Mouse (Mus musculus): ENCODE measurements around the gene Htr5b. TPM values are rescaled to one million over a fixed set of nuclear protein-coding genes. Genes with fewer than 3 reads are reported as not detected.

Htr5b gene
- polyA plus RNA-seq, 1 experiment from 2014 or later = not detected

GRCm38 (mm10) chr1:121477716-121478115 lies 50.5 kb downstream of the Htr5b start:
- no peak for DNase-seq (ENCODE audit: low spot score)
- Histone ChIP-seq H3K4me1 (replicated peaks; ENCODE audit: control insufficient read depth, insufficient read depth, low read length) (no peaks in the 10 kb centered on the region), H3K9me3 (ENCODE audit: control insufficient read depth, low read length) (no peaks in the 10 kb centered on the region), H3K4me3 (ENCODE audit: low read depth, low read length) (no peak overlapping the region), H3K27ac (ENCODE audit: low read depth) (no peak overlapping the region), H3K27me3 (replicated peaks; ENCODE audit: control insufficient read depth, insufficient read depth, low read length) (no peaks in the 10 kb centered on the region), H3K9ac (ENCODE audit: low read length) (no peak overlapping the region), H3K36me3 (ENCODE audit: control insufficient read depth, insufficient read depth, low read length) (peaks cover 42% of the 10 kb centered on the region), H3K4me2 (ENCODE audit: low read length) (no peak overlapping the region)
- no peak for ATAC-seq (replicated peaks; ENCODE audit: low FRiP score, low TSS enrichment, low read depth)
- 94% methylated on average over 5 of the region's 5 CpGs for WGBS

GRCm38 (mm10) chr1:121471503-121471902 lies 56.8 kb downstream of the Htr5b start:
- Histone ChIP-seq H3K4me2 (ENCODE audit: low read length) (no peak overlapping the region), H3K9ac (ENCODE audit: low read length) (no peak overlapping the region), H3K4me3 (ENCODE audit: low read depth, low read length) (no peak overlapping the region), H3K27me3 (replicated peaks; ENCODE audit: control insufficient read depth, insufficient read depth, low read length) (no peaks in the 10 kb centered on the region), H3K4me1 (replicated peaks; ENCODE audit: control insufficient read depth, insufficient read depth, low read length) (no peaks in the 10 kb centered on the region), H3K36me3 (ENCODE audit: control insufficient read depth, insufficient read depth, low read length) (peaks cover 19% of the 10 kb centered on the region; the same call in 1 of the 2 replicates), H3K27ac (ENCODE audit: low read depth) (no peak overlapping the region), H3K9me3 (ENCODE audit: control insufficient read depth, low read length) (no peaks in the 10 kb centered on the region)
- no peak for DNase-seq (ENCODE audit: low spot score)
- WGBS = 73% methylated on average over 5 of the region's 5 CpGs
- no peak for ATAC-seq (replicated peaks; ENCODE audit: low FRiP score, low TSS enrichment, low read depth)

DNA sequence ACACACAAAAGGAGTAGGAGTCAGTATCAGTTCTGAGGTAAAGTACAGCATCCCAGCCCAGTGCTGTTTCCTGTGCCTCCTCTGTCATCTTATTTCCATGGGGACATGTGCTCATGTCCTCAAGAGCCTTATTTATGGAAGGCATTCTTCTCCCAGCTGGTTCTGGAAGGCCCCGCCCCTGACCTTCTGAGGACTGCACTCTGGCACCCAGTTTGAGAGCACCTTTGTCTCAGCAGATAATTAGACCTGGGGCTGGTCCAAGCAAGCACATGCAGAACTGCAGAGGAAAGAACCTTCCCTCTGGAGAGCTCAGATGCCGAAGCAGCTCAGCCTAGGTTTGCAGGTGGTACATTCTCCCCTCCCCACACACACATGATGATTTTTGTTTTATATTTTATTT lies 60.0 kb downstream of the Htr5b start:
- ATAC-seq (replicated peaks; ENCODE audit: low FRiP score, low TSS enrichment, low read depth) (no peak), DNase-seq (ENCODE audit: low spot score) (no peak)
- Histone ChIP-seq H3K9ac (ENCODE audit: low read length) (no peak overlapping the region), H3K4me3 (ENCODE audit: low read depth, low read length) (no peak overlapping the region), H3K27me3 (replicated peaks; ENCODE audit: control insufficient read depth, insufficient read depth, low read length) (no peaks in the 10 kb centered on the region), H3K9me3 (ENCODE audit: control insufficient read depth, low read length) (no peaks in the 10 kb centered on the region), H3K4me2 (ENCODE audit: low read length) (no peak overlapping the region), H3K27ac (ENCODE audit: low read depth) (no peak overlapping the region), H3K36me3 (ENCODE audit: control insufficient read depth, insufficient read depth, low read length) (peaks cover 27% of the 10 kb centered on the region; the same call in 1 of the 2 replicates), H3K4me1 (replicated peaks; ENCODE audit: control insufficient read depth, insufficient read depth, low read length) (no peaks in the 10 kb centered on the region)
- WGBS = 91% methylated on average over 2 of the region's 2 CpGs

GRCm38 (mm10) chr1:121466276-121466675 lies 62.0 kb downstream of the Htr5b start:
- DNase-seq (ENCODE audit: low spot score) = no peak
- no peak overlapping the region for H3K4me2 ChIP-seq (ENCODE audit: low read length)
- H3K4me3 ChIP-seq (ENCODE audit: low read depth, low read length) = no peak overlapping the region
- H3K36me3 ChIP-seq (ENCODE audit: control insufficient read depth, insufficient read depth, low read length) = peaks cover 44% of the 10 kb centered on the region; the same call in 1 of the 2 replicates
- no peaks in the 10 kb centered on the region for H3K4me1 ChIP-seq (replicated peaks; ENCODE audit: control insufficient read depth, insufficient read depth, low read length)
- 85% methylated on average over 3 of the region's 3 CpGs for WGBS
- H3K27me3 ChIP-seq (replicated peaks; ENCODE audit: control insufficient read depth, insufficient read depth, low read length) = no peaks in the 10 kb centered on the region
- no peak overlapping the region for H3K9ac ChIP-seq (ENCODE audit: low read length)
- no peaks in the 10 kb centered on the region for H3K9me3 ChIP-seq (ENCODE audit: control insufficient read depth, low read length)
- ATAC-seq (replicated peaks; ENCODE audit: low FRiP score, low TSS enrichment, low read depth) = no peak
- no peak overlapping the region for H3K27ac ChIP-seq (ENCODE audit: low read depth)

DNA sequence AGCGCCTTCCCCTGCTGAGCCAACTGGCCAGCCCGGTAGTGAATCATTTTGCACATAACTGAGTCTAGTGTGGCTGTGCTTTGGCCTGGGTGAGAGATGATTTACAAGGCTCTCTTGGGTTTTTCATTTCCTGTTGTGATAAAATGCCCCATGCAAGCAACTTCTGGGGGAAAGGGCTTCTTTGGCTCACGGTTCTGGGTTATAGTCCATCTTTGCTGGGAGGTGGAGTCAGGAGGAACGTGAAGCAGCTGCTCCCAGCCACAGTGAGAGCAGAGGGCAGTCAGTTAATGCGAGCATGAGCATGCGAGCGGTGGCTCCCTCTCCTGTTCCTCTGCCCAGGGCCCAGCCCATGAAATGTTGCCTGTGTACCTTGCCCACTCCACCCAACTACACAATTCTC lies 64.5 kb downstream of the Htr5b start:
- ATAC-seq (replicated peaks; ENCODE audit: low FRiP score, low TSS enrichment, low read depth) = no peak
- Histone ChIP-seq H3K4me3 (ENCODE audit: low read depth, low read length) (no peak overlapping the region), H3K4me1 (replicated peaks; ENCODE audit: control insufficient read depth, insufficient read depth, low read length) (no peaks in the 10 kb centered on the region), H3K9ac (ENCODE audit: low read length) (no peak overlapping the region), H3K27ac (ENCODE audit: low read depth) (no peak overlapping the region; the same call in 1 of the 2 replicates), H3K9me3 (ENCODE audit: control insufficient read depth, low read length) (no peaks in the 10 kb centered on the region), H3K27me3 (replicated peaks; ENCODE audit: control insufficient read depth, insufficient read depth, low read length) (no peaks in the 10 kb centered on the region), H3K4me2 (ENCODE audit: low read length) (no peak overlapping the region), H3K36me3 (ENCODE audit: control insufficient read depth, insufficient read depth, low read length) (peaks cover 45% of the 10 kb centered on the region; the same call in 1 of the 2 replicates)
- no peak for DNase-seq (ENCODE audit: low spot score)
- WGBS = 71% methylated on average over 7 of the region's 7 CpGs

- Histone ChIP-seq H3K36me3 (ENCODE audit: control insufficient read depth, insufficient read depth, low read length) (peaks cover 41% of the 10 kb centered on the region; the same call in 1 of the 2 replicates), H3K9me3 (ENCODE audit: control insufficient read depth, low read length) (no peaks in the 10 kb centered on the region), H3K4me3 (ENCODE audit: low read depth, low read length) (no peak overlapping the region), H3K27ac (ENCODE audit: low read depth) (no peak overlapping the region), H3K27me3 (replicated peaks; ENCODE audit: control insufficient read depth, insufficient read depth, low read length) (no peaks in the 10 kb centered on the region), H3K9ac (ENCODE audit: low read length) (no peak overlapping the region), H3K4me1 (replicated peaks; ENCODE audit: control insufficient read depth, insufficient read depth, low read length) (no peaks in the 10 kb centered on the region), H3K4me2 (ENCODE audit: low read length) (no peak overlapping the region)
- no peak for ATAC-seq (replicated peaks; ENCODE audit: low FRiP score, low TSS enrichment, low read depth)
- DNase-seq (ENCODE audit: low spot score) = no peak
- 80% methylated on average over 1 of the region's 1 CpGs for WGBS
Observed at GRCm38 (mm10) chr1:121462643-121463042, 65.6 kb downstream of the Htr5b start.

GRCm38 (mm10) chr1:121461895-121462294 lies 66.4 kb downstream of the Htr5b start:
- H3K4me1 ChIP-seq (replicated peaks; ENCODE audit: control insufficient read depth, insufficient read depth, low read length) = no peaks in the 10 kb centered on the region
- H3K4me3 ChIP-seq (ENCODE audit: low read depth, low read length) = no peak overlapping the region
- WGBS = 78% methylated on average over 7 of the region's 7 CpGs

DNA sequence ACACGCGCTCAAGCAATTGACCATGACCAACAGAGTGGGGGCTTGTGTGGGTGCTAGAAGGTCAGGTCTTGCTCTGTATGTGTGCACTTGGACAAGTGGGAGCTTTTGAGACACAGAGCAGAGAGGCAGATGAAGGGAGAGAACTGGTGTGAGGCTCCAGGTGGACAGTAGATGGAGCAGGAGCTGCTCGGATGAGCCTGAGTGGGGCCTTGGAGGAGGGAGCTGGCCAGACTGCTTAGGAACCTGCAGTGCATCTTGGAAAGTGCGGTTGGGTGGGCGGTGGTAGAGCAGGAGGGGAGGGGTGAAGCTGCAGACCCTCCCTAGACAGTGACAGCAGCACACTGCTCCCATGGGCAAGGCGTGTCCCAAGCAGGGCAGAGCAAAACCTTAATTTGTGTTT lies 68.2 kb downstream of the Htr5b start:
- WGBS = 59% methylated on average over 6 of the region's 6 CpGs
- Histone ChIP-seq H3K27ac (ENCODE audit: low read depth) (no peak overlapping the region), H3K9ac (ENCODE audit: low read length) (no peak overlapping the region), H3K4me2 (ENCODE audit: low read length) (no peak overlapping the region), H3K4me1 (replicated peaks; ENCODE audit: control insufficient read depth, insufficient read depth, low read length) (no peaks in the 10 kb centered on the region), H3K27me3 (replicated peaks; ENCODE audit: control insufficient read depth, insufficient read depth, low read length) (no peaks in the 10 kb centered on the region), H3K9me3 (ENCODE audit: control insufficient read depth, low read length) (no peaks in the 10 kb centered on the region), H3K36me3 (ENCODE audit: control insufficient read depth, insufficient read depth, low read length) (peaks cover 38% of the 10 kb centered on the region; the same call in 1 of the 2 replicates), H3K4me3 (ENCODE audit: low read depth, low read length) (no peak overlapping the region)
- ATAC-seq (replicated peaks; ENCODE audit: low FRiP score, low TSS enrichment, low read depth) (no peak), DNase-seq (ENCODE audit: low spot score) (no peak)

More at GRCm38 (mm10) chr1:121461895-121462294, 66.4 kb downstream of the Htr5b start:
- no peak for DNase-seq (ENCODE audit: low spot score)
- no peak overlapping the region for H3K27ac ChIP-seq (ENCODE audit: low read depth)
- H3K9me3 ChIP-seq (ENCODE audit: control insufficient read depth, low read length) = no peaks in the 10 kb centered on the region
- H3K27me3 ChIP-seq (replicated peaks; ENCODE audit: control insufficient read depth, insufficient read depth, low read length) = no peaks in the 10 kb centered on the region
- H3K4me2 ChIP-seq (ENCODE audit: low read length) = no peak overlapping the region
- H3K36me3 ChIP-seq (ENCODE audit: control insufficient read depth, insufficient read depth, low read length) = peaks cover 42% of the 10 kb centered on the region; the same call in 1 of the 2 replicates
- no peak overlapping the region for H3K9ac ChIP-seq (ENCODE audit: low read length)
- no peak for ATAC-seq (replicated peaks; ENCODE audit: low FRiP score, low TSS enrichment, low read depth)

Measured in intestine, embryonic 14.5 days (tissue).